Mouse (Mus musculus): ENCODE data around the gene Ncstn. TPM values are rescaled to one million over a fixed set of nuclear protein-coding genes. Genes with fewer than 3 reads are reported as not detected.

Gene Ncstn
- total RNA-seq, 2 experiments from 2014 or later = 56.6 to 59.3 TPM

- DNase-seq (ENCODE audit: low spot score in 2 of 2) = no peak
Measured at GRCm38 (mm10) chr1:172028394-172029275, 54.0 kb downstream of the Ncstn start, which contains the start of gene Vangl2. Gene Vangl2 (minus strand): TSS chr1:172028444.

- DNase-seq (ENCODE audit: low spot score in 2 of 2) = no peak
Measured at GRCm38 (mm10) chr1:172027809-172028102, 54.8 kb downstream of the Ncstn start.

- peak; percentile 74 to 82 for DNase-seq (ENCODE audit: low spot score in 2 of 2)
Measured at GRCm38 (mm10) chr1:172027010-172027808, 55.4 kb downstream of the Ncstn start.

- DNase-seq (ENCODE audit: low spot score in 2 of 2) = no peak
Measured at GRCm38 (mm10) chr1:172026201-172026901, 56.2 kb downstream of the Ncstn start.

GRCm38 (mm10) chr1:172025201-172025904 lies 57.2 kb downstream of the Ncstn start:
- DNase-seq (ENCODE audit: low spot score in 2 of 2) = no peak

GRCm38 (mm10) chr1:172024140-172024895 lies 58.3 kb downstream of the Ncstn start:
- no peak for DNase-seq (ENCODE audit: low spot score in 2 of 2)

DNA sequence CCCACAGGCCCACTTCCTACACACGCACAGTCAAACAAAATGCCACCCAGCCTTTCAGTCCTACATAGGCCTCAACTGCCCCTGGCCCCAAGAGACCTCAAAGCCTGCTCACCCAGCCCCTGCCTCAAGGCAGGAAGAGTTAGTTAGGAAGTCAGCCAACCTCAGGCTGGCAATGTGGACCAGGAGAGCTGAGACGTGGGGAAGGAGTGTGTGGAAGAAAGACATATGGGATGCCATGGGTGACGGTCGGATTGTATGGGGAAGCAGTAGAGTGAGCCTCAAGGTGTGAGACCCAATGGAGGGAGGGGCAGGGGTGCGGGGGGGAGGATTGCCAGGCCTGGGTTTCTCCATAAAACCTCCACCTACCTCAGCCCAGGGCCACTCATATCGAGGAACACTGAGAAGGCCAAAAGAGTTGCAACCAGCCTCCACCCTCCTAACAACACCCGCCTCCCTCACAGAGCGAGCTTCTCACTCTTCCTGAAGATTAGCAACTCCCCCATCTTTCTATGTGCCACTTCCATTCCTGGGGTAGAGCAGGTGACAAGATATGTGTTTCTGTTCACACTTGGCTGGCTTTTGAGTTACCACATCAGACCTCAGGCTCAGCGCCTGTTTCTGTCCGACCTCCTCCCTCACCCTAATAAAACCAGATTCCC lies 62.6 kb downstream of the Ncstn start:
- peak in 1 of 2 experiments; percentile 41 for DNase-seq (ENCODE audit: low spot score in 2 of 2)

DNA sequence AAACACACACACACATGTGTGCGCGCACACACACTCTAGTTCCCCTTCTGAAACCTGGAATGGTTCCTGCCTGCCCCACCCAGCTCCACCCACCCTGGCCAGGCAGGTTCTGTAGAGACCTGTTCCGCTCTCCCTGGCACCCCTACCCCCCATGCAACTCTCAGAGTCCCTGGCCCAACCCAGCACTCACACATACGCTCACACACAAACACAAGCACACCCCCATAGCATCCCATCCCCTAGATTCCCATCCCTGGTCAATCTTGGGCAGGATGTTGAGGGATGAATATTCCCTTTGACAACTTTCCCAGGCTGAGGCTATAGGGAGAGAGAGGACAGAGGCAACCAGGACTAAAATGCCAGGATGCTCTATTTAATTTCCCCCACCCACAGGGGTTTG lies 63.3 kb downstream of the Ncstn start:
- DNase-seq (ENCODE audit: low spot score in 2 of 2) = no peak

DNA sequence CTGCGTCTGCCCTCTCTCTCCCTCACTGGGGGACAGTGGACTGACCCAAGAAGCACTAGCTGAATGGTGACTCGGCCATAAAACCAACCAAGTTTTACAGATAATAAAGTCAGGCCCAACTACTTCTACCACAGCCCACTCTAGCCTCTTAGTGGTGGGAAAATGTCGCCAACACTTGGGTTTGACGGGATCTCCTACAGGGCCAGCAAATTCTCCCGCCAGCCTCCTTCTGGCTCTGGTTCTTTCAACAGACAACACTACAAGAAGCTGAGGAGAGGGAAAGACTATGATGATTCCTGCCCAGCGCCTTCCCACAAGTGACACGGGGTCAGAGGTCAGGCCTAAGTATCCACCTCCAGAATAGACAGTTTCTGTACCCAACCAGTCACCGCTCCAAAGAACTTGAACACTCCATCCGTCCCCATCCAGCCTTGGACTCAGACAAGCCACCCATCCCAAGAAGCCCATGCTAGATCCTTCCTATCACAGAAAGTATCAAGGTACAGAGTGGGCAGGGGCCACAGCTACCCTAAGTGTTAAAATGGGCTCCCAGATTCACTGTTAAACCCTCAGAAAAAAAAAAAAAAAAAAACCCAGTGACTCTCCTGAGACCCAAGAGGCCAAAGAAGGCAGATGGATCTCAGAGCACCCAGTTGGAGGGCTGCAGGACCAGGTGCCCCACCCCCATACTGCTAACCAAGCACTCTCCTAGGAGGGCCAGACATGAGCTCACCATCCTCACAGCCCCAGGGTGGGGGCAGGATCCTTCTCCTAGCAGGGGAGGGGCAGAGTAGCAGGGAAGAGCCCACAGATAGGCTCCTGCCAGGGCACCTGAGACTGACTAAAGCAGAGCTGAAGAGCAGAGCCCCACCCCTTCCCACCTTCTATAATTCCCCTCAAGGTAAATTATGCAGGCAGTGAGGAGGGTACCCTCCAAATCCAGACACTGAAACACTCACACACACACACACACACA lies 64.0 kb downstream of the Ncstn start:
- DNase-seq (ENCODE audit: low spot score in 2 of 2) = no peak

DNA sequence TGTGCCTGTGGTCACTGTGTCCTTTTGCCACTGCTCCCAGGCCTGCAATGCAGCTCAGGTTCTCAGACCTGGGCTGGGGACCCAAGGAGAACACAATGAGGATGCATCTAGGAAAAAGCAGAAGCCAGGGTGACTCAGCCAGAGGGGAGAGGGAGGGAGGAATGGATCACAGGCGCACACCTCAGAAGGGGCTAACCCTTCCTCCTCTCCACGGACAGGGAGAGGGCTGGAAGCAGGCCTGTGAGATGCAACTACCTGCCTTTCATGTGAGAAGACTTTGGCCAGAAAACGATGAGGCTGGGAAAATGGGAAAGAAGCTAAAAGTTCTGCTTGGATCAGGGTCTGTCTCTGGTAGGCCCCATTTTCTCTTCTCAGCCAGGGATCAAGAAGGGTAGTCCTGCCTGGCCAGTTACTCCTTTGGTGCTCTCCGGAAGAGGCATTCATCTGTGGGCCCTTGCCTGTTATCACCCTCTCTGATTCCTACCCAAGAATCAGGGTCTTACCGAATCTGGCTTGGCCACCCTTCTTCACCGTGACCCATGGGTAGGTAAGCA lies 65.0 kb downstream of the Ncstn start:
- no peak for DNase-seq (ENCODE audit: low spot score in 2 of 2)

- DNase-seq (ENCODE audit: low spot score in 2 of 2) = no peak
Measured at GRCm38 (mm10) chr1:172016660-172017516, 65.7 kb downstream of the Ncstn start.

DNA sequence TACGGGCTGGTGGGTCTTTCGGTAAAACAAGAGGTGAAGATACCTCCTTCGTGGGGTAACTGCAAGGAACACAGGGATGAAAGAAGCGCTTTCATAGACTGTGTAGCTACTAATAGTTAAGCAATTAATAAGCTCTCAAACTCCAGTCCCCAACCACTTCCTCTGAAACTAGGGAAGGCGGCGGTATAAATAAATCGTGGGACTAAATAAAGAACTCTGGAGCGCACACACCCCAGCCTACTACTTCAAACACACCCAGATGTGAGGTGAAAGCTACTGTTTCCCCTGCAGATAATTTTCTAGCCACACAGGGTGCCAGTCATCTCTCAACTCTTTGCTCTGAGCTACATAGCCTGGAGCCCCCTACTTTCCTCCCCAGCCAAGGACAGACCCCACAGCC lies 66.6 kb downstream of the Ncstn start:
- DNase-seq (ENCODE audit: low spot score in 2 of 2) = no peak

Other genes starting within 250 kb of the Ncstn start
- gene Cd84, start 243.1 kb downstream of the Ncstn start, total RNA-seq (2021) = 1 to 10 TPM; 1.9 to 2.6 TPM
- gene Gm10521, start 187.1 kb downstream of the Ncstn start, total RNA-seq (2021) = under 1 TPM in 1 of 2 experiments, not detected in 1; 0.12 TPM
- under 1 TPM; 0.12 to 0.30 TPM for gene Slamf6, start 165.3 kb downstream of the Ncstn start, total RNA-seq (2021)
- gene Vangl2, start 54.4 kb downstream of the Ncstn start, total RNA-seq (2021) = 10 to 100 TPM; 10.2 to 13.7 TPM
- gene Nhlh1, start 25.2 kb downstream of the Ncstn start, total RNA-seq (2021) = under 1 TPM; 0.28 to 0.40 TPM
- 100 to 1,000 TPM; 147 to 151 TPM for gene Copa, start 266 bp downstream of the Ncstn start, total RNA-seq (2021)
- gene Pex19, start 44.0 kb upstream of the Ncstn start, total RNA-seq (2021) = 10 to 100 TPM; 87.3 to 87.5 TPM
- gene Dcaf8, start 65.3 kb upstream of the Ncstn start, total RNA-seq (2021) = 100 to 1,000 TPM; 117 TPM
- 100 to 1,000 TPM; 412 to 456 TPM for gene Pea15a, start 124.0 kb upstream of the Ncstn start, total RNA-seq (2021)
- under 1 TPM in 1 of 2 experiments, not detected in 1; 0.63 TPM for gene Casq1, start 137.1 kb upstream of the Ncstn start, total RNA-seq (2021)
- gene Atp1a4, start 175.6 kb upstream of the Ncstn start, total RNA-seq (2021) = not detected
- gene Igsf8, start 178.8 kb upstream of the Ncstn start, total RNA-seq (2021) = 100 to 1,000 TPM; 278 to 283 TPM
- 100 to 1,000 TPM; 588 to 687 TPM for gene Atp1a2, start 215.3 kb upstream of the Ncstn start, total RNA-seq (2021)
- 100 to 1,000 TPM; 132 to 133 TPM for gene Kcnj9, start 246.5 kb upstream of the Ncstn start, total RNA-seq (2021)